Mouse (Mus musculus): ENCODE results near the gene Son. TPM values are rescaled to one million over a fixed set of nuclear protein-coding genes. Genes with fewer than 3 reads are reported as not detected.
A peak's percentile ranks its signal among the peaks of the same experiment; 100 is the strongest.

Gene Son
- polyA plus RNA-seq (2012; rRNA removed) = 48.2 and 64.2 TPM in 2 replicates
- 42.9 and 45.0 TPM in 2 replicates for polyA plus RNA-seq (2014; fragmentation: Nextera tagmentation; extraction: Ambion mirVana)

DNA sequence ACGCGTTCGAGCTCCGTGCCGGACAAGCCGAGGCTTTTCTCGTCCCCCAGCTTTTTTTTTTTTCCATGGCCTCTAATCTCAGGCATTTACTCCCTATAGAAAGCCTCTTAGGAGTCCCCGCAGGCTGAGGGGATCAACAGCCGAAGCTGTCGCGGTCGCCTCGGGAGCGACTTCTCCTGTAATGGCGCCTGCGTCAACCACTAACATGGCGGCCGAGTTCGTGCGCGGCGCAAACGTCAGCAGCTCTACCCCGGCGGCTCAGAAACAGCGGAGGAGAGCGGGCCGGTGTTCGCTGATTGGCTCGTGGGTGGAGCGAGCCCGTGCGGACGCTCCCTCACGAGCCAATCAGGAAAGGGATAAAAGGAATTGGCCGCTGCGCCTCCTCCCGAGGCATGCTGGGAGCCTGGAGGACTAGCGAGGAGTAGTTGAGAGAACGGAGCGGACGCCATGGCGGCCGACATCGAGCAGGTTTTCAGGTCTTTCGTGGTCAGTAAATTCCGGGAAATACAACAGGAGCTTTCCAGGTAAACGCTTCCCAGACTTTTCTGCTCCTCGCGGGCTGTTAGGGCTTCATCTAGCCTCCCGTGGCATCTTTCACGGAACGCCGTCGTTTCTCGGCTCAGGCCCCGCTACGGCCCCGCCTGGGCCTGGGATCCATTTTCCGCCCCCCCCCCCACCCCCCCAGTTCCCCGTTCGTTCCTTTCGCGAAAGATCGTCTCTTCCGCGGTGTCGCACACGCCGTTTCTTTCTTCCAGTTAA, at the start of gene Son:
Gene Son (plus strand): TSS at position 46 of the 759 bp plus-strand sequence.
- TF ChIP-seq EP300 (IDR thresholded peaks at IDR 0.05; ENCODE audit: low read depth) (0 out of 2 replicates have a peak, but pooled peaks have one; percentile 5), CTCF (IDR thresholded peaks at IDR 0.05; ENCODE audit: low read depth) (no peak)
- peak within 1 kb of the TSS; percentile 99 for H3K4me2 ChIP-seq (ENCODE audit: low read depth)
- H3K4me1 ChIP-seq (replicated peaks; ENCODE audit: control insufficient read depth in 2 of 2, insufficient read depth in 2 of 2, low read length in 1 of 2) = peaks cover 10 to 13% of the 10 kb centered on the region in 2 experiments
- H3K9ac ChIP-seq (replicated peaks) = peak within 1 kb of the TSS; percentile 95
- no peaks in the 10 kb centered on the region for H3K9me3 ChIP-seq (ENCODE audit: control insufficient read depth, low read length)
- ATAC-seq (ENCODE audit: insufficient read depth) (peak; percentile 90), DNase-seq (ENCODE audit: low read depth in 3 of 3, low spot score in 3 of 3) (peak; percentile 96 to 98 (median 96))
- WGBS (ENCODE audit: insufficient replicate concordance) = under 1% methylated on average over 70 of the region's 70 CpGs
- H3K27me3 ChIP-seq (ENCODE audit: control insufficient read depth, insufficient read depth, low read length) = no peaks in the 10 kb centered on the region
- peak within 1 kb of the TSS; percentile 97 for H3K27ac ChIP-seq
- peaks cover 19% of the 10 kb centered on the region for H3K36me3 ChIP-seq (replicated peaks; ENCODE audit: control insufficient read depth, insufficient read depth, low read depth)
- peak within 1 kb of the TSS; percentile 85 to 88 for H3K4me3 ChIP-seq (ENCODE audit: insufficient read depth in 1 of 2, low read depth in 2 of 2, low read length in 2 of 2)

GRCm38 (mm10) chr16:91597672-91598010, 49.7 kb upstream of the Son start, which contains the start of gene Tmem50b:
Gene Tmem50b, minus strand, starts transcription at chr16:91597800.
- Histone ChIP-seq H3K27ac (no peak within 1 kb of the TSS), H3K4me3 (ENCODE audit: insufficient read depth in 1 of 2, low read depth in 2 of 2, low read length in 2 of 2) (peak within 1 kb of the TSS; percentile 65 to 68), H3K9ac (replicated peaks) (peak within 1 kb of the TSS; percentile 55), H3K4me1 (replicated peaks; ENCODE audit: control insufficient read depth in 2 of 2, insufficient read depth in 2 of 2, low read length in 1 of 2) (peaks cover 12 to 17% of the 10 kb centered on the region in 2 experiments), H3K27me3 (ENCODE audit: control insufficient read depth, insufficient read depth, low read length) (peaks cover 6% of the 10 kb centered on the region), H3K9me3 (ENCODE audit: control insufficient read depth, low read length) (no peaks in the 10 kb centered on the region), H3K4me2 (ENCODE audit: low read depth) (peak within 1 kb of the TSS; percentile 98), H3K36me3 (replicated peaks; ENCODE audit: control insufficient read depth, insufficient read depth, low read depth) (no peaks in the 10 kb centered on the region)
- TF ChIP-seq EP300 (IDR thresholded peaks at IDR 0.05; ENCODE audit: low read depth) (no peak), CTCF (IDR thresholded peaks at IDR 0.05; ENCODE audit: low read depth) (no peak)
- under 1% methylated on average over 34 of the region's 34 CpGs for WGBS (ENCODE audit: insufficient replicate concordance)
- DNase-seq (ENCODE audit: low read depth in 3 of 3, low spot score in 3 of 3) = peak; percentile 92 to 95 (median 95)
- peak; percentile 97 for ATAC-seq (ENCODE audit: insufficient read depth)

- DNase-seq (ENCODE audit: low read depth in 3 of 3, low spot score in 3 of 3) (no peak), ATAC-seq (ENCODE audit: insufficient read depth) (no peak)
- TF ChIP-seq CTCF (IDR thresholded peaks at IDR 0.05; ENCODE audit: low read depth) (peak; percentile 22; the same call in 1 of the 2 replicates), EP300 (IDR thresholded peaks at IDR 0.05; ENCODE audit: low read depth) (no peak)
- H3K9me3 ChIP-seq (ENCODE audit: control insufficient read depth, low read length) = no peaks in the 10 kb centered on the region
- H3K4me1 ChIP-seq (replicated peaks; ENCODE audit: control insufficient read depth in 2 of 2, insufficient read depth in 2 of 2, low read length in 1 of 2) = peaks cover 12 to 17% of the 10 kb centered on the region in 2 experiments
- H3K4me3 ChIP-seq (ENCODE audit: insufficient read depth in 1 of 2, low read depth in 2 of 2, low read length in 2 of 2) = no peak overlapping the region
- no peaks in the 10 kb centered on the region for H3K36me3 ChIP-seq (replicated peaks; ENCODE audit: control insufficient read depth, insufficient read depth, low read depth)
- no peak overlapping the region for H3K9ac ChIP-seq (replicated peaks)
- peaks cover 6% of the 10 kb centered on the region for H3K27me3 ChIP-seq (ENCODE audit: control insufficient read depth, insufficient read depth, low read length)
- no peak overlapping the region for H3K4me2 ChIP-seq (ENCODE audit: low read depth)
- H3K27ac ChIP-seq = no peak overlapping the region
Measured at GRCm38 (mm10) chr16:91599242-91599641, 48.1 kb upstream of the Son start.

- WGBS (ENCODE audit: insufficient replicate concordance) = 47% methylated on average over 4 of the region's 4 CpGs
- DNase-seq (ENCODE audit: low read depth in 3 of 3, low spot score in 3 of 3) = no peak
- H3K9ac ChIP-seq (replicated peaks) = no peak overlapping the region
- H3K36me3 ChIP-seq (replicated peaks; ENCODE audit: control insufficient read depth, insufficient read depth, low read depth) = no peaks in the 10 kb centered on the region
- no peak overlapping the region for H3K27ac ChIP-seq
- H3K27me3 ChIP-seq (ENCODE audit: control insufficient read depth, insufficient read depth, low read length) = peaks cover 6% of the 10 kb centered on the region
- H3K4me3 ChIP-seq (ENCODE audit: insufficient read depth in 1 of 2, low read depth in 2 of 2, low read length in 2 of 2) = no peak overlapping the region
- no peak for ATAC-seq (ENCODE audit: insufficient read depth)
- H3K4me2 ChIP-seq (ENCODE audit: low read depth) = no peak overlapping the region
- no peaks in the 10 kb centered on the region for H3K9me3 ChIP-seq (ENCODE audit: control insufficient read depth, low read length)
- peaks cover 12 to 17% of the 10 kb centered on the region in 2 experiments for H3K4me1 ChIP-seq (replicated peaks; ENCODE audit: control insufficient read depth in 2 of 2, insufficient read depth in 2 of 2, low read length in 1 of 2)
- TF ChIP-seq EP300 (IDR thresholded peaks at IDR 0.05; ENCODE audit: low read depth) (no peak), CTCF (IDR thresholded peaks at IDR 0.05; ENCODE audit: low read depth) (no peak)
Measured at GRCm38 (mm10) chr16:91601081-91601480, 46.2 kb upstream of the Son start.

- 51% methylated on average over 9 of the region's 9 CpGs for WGBS (ENCODE audit: insufficient replicate concordance)
Measured at GRCm38 (mm10) chr16:91601693-91602092, 45.6 kb upstream of the Son start.

More at GRCm38 (mm10) chr16:91601693-91602092, 45.6 kb upstream of the Son start:
- Histone ChIP-seq H3K9ac (replicated peaks) (no peak overlapping the region), H3K4me2 (ENCODE audit: low read depth) (no peak overlapping the region), H3K4me1 (replicated peaks; ENCODE audit: control insufficient read depth in 2 of 2, insufficient read depth in 2 of 2, low read length in 1 of 2) (peaks cover 6 to 13% of the 10 kb centered on the region in 2 experiments), H3K9me3 (ENCODE audit: control insufficient read depth, low read length) (no peaks in the 10 kb centered on the region), H3K36me3 (replicated peaks; ENCODE audit: control insufficient read depth, insufficient read depth, low read depth) (no peaks in the 10 kb centered on the region), H3K4me3 (ENCODE audit: insufficient read depth in 1 of 2, low read depth in 2 of 2, low read length in 2 of 2) (no peak overlapping the region), H3K27ac (no peak overlapping the region), H3K27me3 (ENCODE audit: control insufficient read depth, insufficient read depth, low read length) (peaks cover 6% of the 10 kb centered on the region)
- no peak for DNase-seq (ENCODE audit: low read depth in 3 of 3, low spot score in 3 of 3)
- TF ChIP-seq CTCF (IDR thresholded peaks at IDR 0.05; ENCODE audit: low read depth) (no peak), EP300 (IDR thresholded peaks at IDR 0.05; ENCODE audit: low read depth) (no peak)
- no peak for ATAC-seq (ENCODE audit: insufficient read depth)

Data from liver, embryonic 14.5 days (tissue).